Mouse (Mus musculus) erythroblast, embryonic 14.5 days (primary cell): ENCODE results near the gene Rasl11b.

ENCODE experiments used
- GATA1 ChIP-seq: IDR thresholded peaks from 2 replicates; pipeline ENCODE4 v1.6.1; 2012; ENCODE audit warnings: low read length, inconsistent platforms, mixed read lengths
- TAL1 ChIP-seq: IDR thresholded peaks from 3 replicates; pipeline ENCODE4 v1.6.1; 2012; ENCODE audit warnings: low read length, inconsistent platforms, mixed read lengths

- no peak for TF ChIP-seq TAL1
- no peak for TF ChIP-seq GATA1
These were observed 44.3 kb downstream of the Rasl11b start for GRCm38 (mm10) chr5:74239369-74239768.
